Mouse (Mus musculus) thymus, adult 2 months (tissue): ENCODE data around the gene Nr2c2ap. TPM values are rescaled to one million over a fixed set of nuclear protein-coding genes. Genes with fewer than 3 reads are reported as not detected.

Source experiments
- DNase-seq: peaks from one replicate; pipeline ENCODE4 v3.0.0; 2021
- H3K27ac ChIP-seq: fragments of 200-500 bp; 2 replicates; pipeline ENCODE4 v1.5.1; 2012; ENCODE audit warnings: low read length, control low read depth; ENCODE audit not compliant: control insufficient read depth, insufficient read depth
- H3K27me3 ChIP-seq: fragments of 200-500 bp; 2 replicates; pipeline ENCODE4 v1.6.1; 2012; ENCODE audit warnings: mild to moderate bottlenecking, low read length, moderate library complexity, mixed read lengths; ENCODE audit not compliant: control insufficient read depth, insufficient read depth
- H3K36me3 ChIP-seq: fragments of 200-500 bp; 2 replicates; pipeline ENCODE4 v1.6.1; 2012; ENCODE audit warnings: mild to moderate bottlenecking, low read length, moderate library complexity; ENCODE audit not compliant: control insufficient read depth, insufficient read depth
- H3K4me1 ChIP-seq: fragments of 200-500 bp; replicated peaks from 2 replicates; pipeline ENCODE4 v1.6.1; 2012; ENCODE audit warnings: low read length; ENCODE audit not compliant: control insufficient read depth, insufficient read depth
- H3K4me3 ChIP-seq: fragments of 200-500 bp; 2 replicates; pipeline ENCODE4 v1.5.1; 2012; ENCODE audit warnings: mild to moderate bottlenecking, low read length, control low read depth, moderate library complexity; ENCODE audit not compliant: control insufficient read depth, insufficient read depth
- CTCF ChIP-seq: fragments of 200-500 bp; IDR thresholded peaks from 2 replicates; pipeline ENCODE4 v1.5.1; 2012; ENCODE audit warnings: mild to moderate bottlenecking, control low read depth, low read length, moderate library complexity, borderline replicate concordance; ENCODE audit not compliant: control insufficient read depth, poor library complexity, insufficient read depth; ENCODE audit errors: extremely low read depth
- POLR2A ChIP-seq: fragments of 200-500 bp; IDR thresholded peaks from 2 replicates; pipeline ENCODE4 v1.6.1; 2012; ENCODE audit warnings: mild to moderate bottlenecking, low read length, control low read depth, moderate library complexity; ENCODE audit not compliant: control insufficient read depth, poor library complexity, insufficient read depth; ENCODE audit errors: extremely low read depth
- WGBS: fragments of 180-500 bp; shearing (Covaris S2); methylation state at CpG from one replicate; pipeline ENCODE4 v1.1.7; 2018; 5-methylcytosine and 5-hydroxymethylcytosine counted together
- polyA plus RNA-seq: library from polyadenylated mRNA; depleted of rRNA; stranded (reverse); fragments of >200 nt; gene quantifications from 2 replicates; pipeline ENCODE4 v1.2.3, GENCODE M21; 2012

Gene Nr2c2ap
- polyA plus RNA-seq, 1 experiment, result 26.9 TPM

DNA sequence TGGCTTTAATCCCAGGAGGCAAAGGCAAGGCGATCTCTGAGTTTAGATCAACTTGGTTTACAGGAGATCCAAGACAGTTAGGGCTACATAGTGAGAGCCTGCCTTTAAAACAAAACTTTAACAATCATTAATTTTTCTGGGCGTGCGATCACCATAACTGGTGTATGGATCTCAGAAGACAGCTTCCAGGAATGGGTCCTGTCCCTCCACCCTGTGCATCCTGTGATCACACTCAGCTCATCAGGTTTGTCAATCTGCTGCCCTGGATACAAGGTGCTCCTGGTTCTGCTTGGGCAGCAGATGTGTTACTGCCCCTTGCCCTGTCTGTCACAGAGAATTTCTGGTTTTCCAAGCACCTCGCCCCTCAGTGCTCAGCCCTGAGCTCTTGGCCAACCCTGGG is 28.1 kb downstream of the Nr2c2ap start:
- Histone ChIP-seq H3K4me3 (no peak overlapping the region), H3K27ac (peak overlapping the region; percentile 81; the same call in 1 of the 2 replicates), H3K36me3 (no peaks in the 10 kb centered on the region), H3K27me3 (no peaks in the 10 kb centered on the region), H3K4me1 (peaks cover 43% of the 10 kb centered on the region)
- no peak for DNase-seq
- TF ChIP-seq POLR2A (no peak), CTCF (no peak)
- WGBS, result 79% methylated on average over 4 of the region's 4 CpGs

DNA sequence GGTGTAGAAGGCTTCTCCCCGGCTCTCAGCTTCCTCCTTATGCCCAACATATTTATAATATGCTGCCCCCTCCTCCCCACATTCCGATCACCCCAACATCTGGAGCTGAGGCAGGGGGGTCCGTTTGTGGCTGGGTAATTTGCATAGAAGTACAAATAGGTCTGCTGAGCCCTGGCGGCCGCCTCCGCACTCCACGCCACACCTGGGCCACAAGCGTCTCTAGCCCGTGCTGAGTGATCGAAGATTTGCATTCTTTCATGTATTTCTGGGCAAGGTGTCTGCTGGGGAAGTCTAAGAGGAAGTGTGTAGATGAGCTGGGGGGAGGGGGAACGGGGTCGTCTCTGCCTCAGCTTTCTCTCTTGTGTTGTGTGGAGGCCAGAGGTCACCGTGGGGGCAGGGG is 28.9 kb downstream of the Nr2c2ap start:
- H3K27me3 ChIP-seq, result no peaks in the 10 kb centered on the region
- peak overlapping the region; percentile 81 for H3K27ac ChIP-seq
- TF ChIP-seq CTCF, result no peak
- TF ChIP-seq POLR2A, result no peak
- 4% methylated on average over 13 of the region's 13 CpGs for WGBS
- DNase-seq, result peak; percentile 39
- no peaks in the 10 kb centered on the region for H3K36me3 ChIP-seq
- peaks cover 43% of the 10 kb centered on the region for H3K4me1 ChIP-seq
- peak overlapping the region; percentile 20; the same call in 1 of the 2 replicates for H3K4me3 ChIP-seq

- TF ChIP-seq CTCF, result no peak
- H3K27me3 ChIP-seq, result no peaks in the 10 kb centered on the region
- no peak overlapping the region for H3K27ac ChIP-seq
- H3K4me3 ChIP-seq, result no peak overlapping the region
- H3K36me3 ChIP-seq, result no peaks in the 10 kb centered on the region
- WGBS, result 92% methylated on average over 3 of the region's 3 CpGs
- peaks cover 25% of the 10 kb centered on the region for H3K4me1 ChIP-seq
- DNase-seq, result no peak
Observed at GRCm38 (mm10) chr8:70163316-70163715, 32.2 kb downstream of the Nr2c2ap start.

- TF ChIP-seq POLR2A (no peak), CTCF (peak; percentile 98)
- Histone ChIP-seq H3K4me3 (peak overlapping the region; percentile 25; the same call in 1 of the 2 replicates), H3K36me3 (no peaks in the 10 kb centered on the region), H3K27ac (no peak overlapping the region), H3K4me1 (peaks cover 5% of the 10 kb centered on the region), H3K27me3 (no peaks in the 10 kb centered on the region)
- 2% methylated on average over 21 of the region's 21 CpGs for WGBS
- peak; percentile 83 for DNase-seq
Observed at GRCm38 (mm10) chr8:70166504-70167110, 35.5 kb downstream of the Nr2c2ap start.

GRCm38 (mm10) chr8:70170116-70170515 is 39.0 kb downstream of the Nr2c2ap start:
- H3K4me1 ChIP-seq, result peaks cover 13% of the 10 kb centered on the region
- no peak overlapping the region for H3K4me3 ChIP-seq

DNA sequence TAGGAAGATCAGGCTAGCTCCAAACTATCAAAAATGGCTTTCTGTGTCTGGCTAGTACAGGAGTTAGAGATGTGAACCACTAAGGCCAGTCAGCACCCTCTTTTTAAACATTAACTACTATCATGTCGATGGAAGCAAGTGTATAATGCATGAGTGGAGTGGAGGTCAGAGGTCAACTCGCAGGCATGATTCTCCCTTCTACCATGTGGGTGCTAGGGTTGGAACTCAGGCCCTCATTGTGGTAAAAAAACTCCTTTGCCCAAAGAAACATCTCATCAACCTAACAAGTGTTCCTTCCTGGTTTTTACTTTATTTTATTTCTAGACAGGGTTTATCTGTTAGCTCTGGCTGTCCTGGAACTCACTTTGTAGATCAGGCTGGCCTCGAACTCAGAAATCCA is 39.6 kb downstream of the Nr2c2ap start:
- H3K4me1 ChIP-seq, result peaks cover 13% of the 10 kb centered on the region
- H3K27ac ChIP-seq, result no peak overlapping the region
- no peak for TF ChIP-seq POLR2A
- TF ChIP-seq CTCF, result no peak
- H3K36me3 ChIP-seq, result no peaks in the 10 kb centered on the region
- 94% methylated on average over 3 of the region's 3 CpGs for WGBS
- H3K27me3 ChIP-seq, result no peaks in the 10 kb centered on the region
- DNase-seq, result no peak
- no peak overlapping the region for H3K4me3 ChIP-seq

More at GRCm38 (mm10) chr8:70170116-70170515, 39.0 kb downstream of the Nr2c2ap start:
- Histone ChIP-seq H3K27ac (no peak overlapping the region), H3K27me3 (no peaks in the 10 kb centered on the region), H3K36me3 (no peaks in the 10 kb centered on the region)
- no peak for TF ChIP-seq CTCF
- TF ChIP-seq POLR2A, result no peak
- WGBS, result 94% methylated on average over 3 of the region's 3 CpGs
- no peak for DNase-seq

- Histone ChIP-seq H3K4me3 (no peak overlapping the region), H3K27me3 (no peaks in the 10 kb centered on the region), H3K27ac (no peak overlapping the region), H3K36me3 (no peaks in the 10 kb centered on the region), H3K4me1 (peaks cover 13% of the 10 kb centered on the region)
- DNase-seq, result no peak
- WGBS, result 89% methylated on average over 7 of the region's 7 CpGs
- no peak for TF ChIP-seq POLR2A
- TF ChIP-seq CTCF, result no peak
Observed at GRCm38 (mm10) chr8:70171240-70171639, 40.1 kb downstream of the Nr2c2ap start.
